Mouse (Mus musculus) neural tube, embryonic 13.5 days (tissue): ENCODE measurements around the gene Aprt. TPM values are rescaled to one million over a fixed set of nuclear protein-coding genes. Genes with fewer than 3 reads are reported as not detected.

ENCODE experiments used
- microRNA-seq: library from miRNA; unstranded; fragments of <30 nt; microRNA quantifications from one replicate; pipeline ENCODE4, GENCODE M21; 2016
- polyA plus RNA-seq: library from polyadenylated mRNA; unstranded; fragments of >200 nt; fragmentation: Nextera tagmentation; extraction: Ambion mirVana; gene quantifications from 2 replicates; pipeline ENCODE4 v1.2.1, GENCODE M21; 2015

Aprt gene
- polyA plus RNA-seq, 1 experiment from 2014 or later, result 161 TPM

Small RNAs within 50 kb of the gene (microRNA-seq; reads per million reads assigned to microRNA genes)
- gene Mir6396, result not detected

Other genes with a start within 250 kb of the Aprt start
- gene Trhr2, start 216.2 kb downstream of the Aprt start, polyA plus RNA-seq, result not detected in 2 replicates
- 37.0 and 43.6 TPM in 2 replicates for gene Zc3h18, start 200.3 kb downstream of the Aprt start, polyA plus RNA-seq
- not detected in 2 replicates for gene Il17c, start 154.9 kb downstream of the Aprt start, polyA plus RNA-seq
- 46.6 and 51.4 TPM in 2 replicates for gene Cyba, start 144.0 kb downstream of the Aprt start, polyA plus RNA-seq
- 46.6 and 53.8 TPM in 2 replicates for gene Mvd, start 133.5 kb downstream of the Aprt start, polyA plus RNA-seq
- 0.15 TPM in 1 of 2 replicates, not detected in the other for gene Snai3, start 116.2 kb downstream of the Aprt start, polyA plus RNA-seq
- gene Rnf166, start 100.8 kb downstream of the Aprt start, polyA plus RNA-seq, result 36.8 and 39.1 TPM in 2 replicates
- gene Ctu2, start 100.8 kb downstream of the Aprt start, polyA plus RNA-seq, result 57.4 and 63.7 TPM in 2 replicates
- gene Piezo1, start 25.6 kb downstream of the Aprt start, polyA plus RNA-seq, result 3.2 and 6.2 TPM in 2 replicates
- 7.3 and 9.2 TPM in 2 replicates for gene Cdt1, start 8.9 kb downstream of the Aprt start, polyA plus RNA-seq
- gene Galns, start 34.6 kb upstream of the Aprt start, polyA plus RNA-seq, result 5.5 and 6.5 TPM in 2 replicates
- gene Trappc2l, start 34.7 kb upstream of the Aprt start, polyA plus RNA-seq, result 84.7 and 101 TPM in 2 replicates
- not detected in 2 replicates for gene Pabpn1l, start 45.8 kb upstream of the Aprt start, polyA plus RNA-seq
- 21.2 and 22.2 TPM in 2 replicates for gene Cbfa2t3, start 122.2 kb upstream of the Aprt start, polyA plus RNA-seq
- gene Acsf3, start 198.6 kb upstream of the Aprt start, polyA plus RNA-seq, result 15.6 and 17.1 TPM in 2 replicates